Mouse (Mus musculus) lung, adult 2 months (tissue): ENCODE data around the gene Npas3.

ENCODE experiments used
- CTCF ChIP-seq: fragments of 200-500 bp; IDR thresholded peaks from 2 replicates; pipeline ENCODE4 v1.5.1; 2011; ENCODE audit warnings: mild to moderate bottlenecking, low read length, control low read depth; ENCODE audit not compliant: insufficient read depth
- POLR2A ChIP-seq: fragments of 200-500 bp; IDR thresholded peaks from 2 replicates; pipeline ENCODE4 v1.6.1; 2011; ENCODE audit warnings: low read depth, mild to moderate bottlenecking, control low read depth, low read length, borderline replicate concordance; ENCODE audit errors: extremely low read depth

DNA sequence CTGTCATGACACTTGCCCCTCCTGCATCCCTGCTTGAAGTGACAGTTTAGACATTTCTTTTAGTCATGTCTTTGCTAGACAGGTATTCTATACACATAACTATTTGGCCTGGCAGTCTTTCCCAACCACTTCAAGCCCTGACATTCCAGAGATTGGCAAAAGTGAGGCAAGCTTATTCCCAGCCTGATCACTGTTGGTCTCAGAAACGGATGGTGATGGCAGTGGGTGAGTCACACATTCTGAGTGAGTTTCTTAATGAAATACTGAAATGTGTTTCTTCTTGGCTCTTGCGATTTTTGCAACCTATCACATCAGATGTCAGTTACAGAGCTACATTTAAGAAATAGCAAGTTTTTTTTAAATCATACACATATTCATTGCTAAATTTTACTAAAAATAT lies 175.2 kb downstream of the Npas3 start:
- TF ChIP-seq POLR2A (no peak), CTCF (no peak)
